ENCODE assay signal across 8 mouse cellular contexts in the genomic region with DNA sequence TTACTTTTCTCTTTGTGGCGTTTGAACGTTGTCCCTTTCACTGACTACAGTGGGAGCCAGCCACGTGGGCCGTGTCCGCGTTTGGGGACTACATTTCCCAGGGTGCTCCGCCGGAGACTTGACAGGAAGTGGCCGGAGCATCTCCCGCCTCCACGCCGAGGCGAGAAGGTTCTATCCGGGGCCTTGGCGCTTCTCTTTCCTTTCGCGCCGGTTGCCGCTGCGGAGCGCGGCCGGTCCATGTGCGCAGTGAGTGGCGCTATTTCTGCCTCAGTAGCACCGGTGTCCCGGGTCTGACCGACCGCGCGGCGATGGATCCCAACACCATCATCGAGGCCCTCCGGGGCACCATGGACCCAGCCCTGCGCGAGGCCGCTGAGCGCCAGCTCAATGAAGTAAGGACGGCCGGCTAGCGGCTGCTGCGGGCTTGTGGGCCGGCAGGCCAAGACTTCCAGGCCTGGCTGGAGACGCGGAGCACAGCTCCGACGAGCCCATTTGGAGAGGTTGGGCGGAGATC. TPM values are rescaled to one million over a fixed set of nuclear protein-coding genes. Genes with fewer than 3 reads are reported as not detected.
DNase-seq lines count a peak whose midpoint lies in the region; ATAC-seq and TF ChIP-seq lines count a peak whose summit lies in the region.

A gene (plus strand): TSS at position 158 of the 514 bp plus-strand sequence.

- no peak for TF ChIP-seq CTCF in ES-Bruce4 (IDR thresholded peaks at IDR 0.05; ENCODE audit: low read depth, low read length)

- no peaks in the 10 kb centered on the region for H3K9me3 ChIP-seq in ES-Bruce4 (replicated peaks; ENCODE audit: control insufficient read depth, insufficient read depth, low read length, poor library complexity, severe bottlenecking)
- H3K9me3 ChIP-seq in forebrain, embryonic 14.5 days (replicated peaks; ENCODE audit: control insufficient read depth, low read length) = no peaks in the 10 kb centered on the region
- no peaks in the 10 kb centered on the region for H3K9me3 ChIP-seq in neural tube, embryonic 15.5 days (replicated peaks)

- TF ChIP-seq POLR2A in ES-Bruce4 (IDR thresholded peaks at IDR 0.05; ENCODE audit: insufficient read depth, low read length) = no peak

- DNase-seq in forebrain, embryonic 14.5 days (ENCODE audit: low spot score) = peak; percentile 96
- DNase-seq in heart, postnatal 14 days = peak; percentile 90 to 94
- DNase-seq in layer of hippocampus, adult 11-12 months (ENCODE audit: low spot score) = peak; percentile 94
- peak; percentile 94 to 95 for DNase-seq in lung, adult 18-20 months
- peak; percentile 95 for DNase-seq in testis, postnatal 14 days (ENCODE audit: low spot score)

- peak within 1 kb of the TSS; percentile 100 for H3K4me3 ChIP-seq in ES-Bruce4 (ENCODE audit: low read depth, low read length)
- H3K4me3 ChIP-seq in forebrain, embryonic 14.5 days (ENCODE audit: low read depth, low read length) = peak within 1 kb of the TSS; percentile 100
- peak within 1 kb of the TSS; percentile 98 for H3K4me3 ChIP-seq in neural tube, embryonic 15.5 days (replicated peaks)

- H3K27ac ChIP-seq in ES-Bruce4 (ENCODE audit: insufficient read depth, low read length) = peak within 1 kb of the TSS; percentile 60
- peak within 1 kb of the TSS; percentile 90 for H3K27ac ChIP-seq in forebrain, embryonic 14.5 days (ENCODE audit: low read depth, low read length)
- H3K27ac ChIP-seq in neural tube, embryonic 15.5 days (replicated peaks) = peak within 1 kb of the TSS; percentile 93

- H3K4me1 ChIP-seq in ES-Bruce4 (ENCODE audit: control insufficient read depth, insufficient read depth, low read length) = peaks cover under 1% of the 10 kb centered on the region
- H3K4me1 ChIP-seq in forebrain, embryonic 14.5 days (ENCODE audit: control insufficient read depth, insufficient read depth, low read length) = peaks cover 9% of the 10 kb centered on the region; the same call in 1 of the 2 replicates
- H3K4me1 ChIP-seq in neural tube, embryonic 15.5 days = peaks cover 14% of the 10 kb centered on the region

- peak within 1 kb of the TSS; percentile 97 for H3K9ac ChIP-seq in ES-Bruce4 (ENCODE audit: low read depth, poor library complexity, severe bottlenecking)
- H3K9ac ChIP-seq in forebrain, embryonic 14.5 days (ENCODE audit: low read length) = peak within 1 kb of the TSS; percentile 96
- peak within 1 kb of the TSS; percentile 97 for H3K9ac ChIP-seq in neural tube, embryonic 15.5 days (replicated peaks)

- no peak for TF ChIP-seq EP300 in ES-Bruce4 (IDR thresholded peaks at IDR 0.05; ENCODE audit: insufficient read depth, low read depth, low read length)

- intact Hi-C loops in heart, postnatal 14 days (cut with DNase I) = loop anchor here (2.0 kb wide), 2 partner anchors 31 to 41 kb away; a partner anchor contains a TSS

- under 1% methylated on average over 48 of the region's 48 CpGs for WGBS in forebrain, embryonic 14.5 days
- under 1% methylated on average over 48 of the region's 48 CpGs for WGBS in neural tube, embryonic 15.5 days

- H3K4me2 ChIP-seq in forebrain, embryonic 14.5 days (ENCODE audit: low read length) = peak within 1 kb of the TSS; percentile 92
- peak within 1 kb of the TSS; percentile 88 for H3K4me2 ChIP-seq in neural tube, embryonic 15.5 days

- ATAC-seq in cerebellum, adult (ENCODE audit: insufficient number of reproducible peaks, low FRiP score, low TSS enrichment) = peak; percentile 100
- peak; percentile 99 for ATAC-seq in forebrain, embryonic 14.5 days
- ATAC-seq in neural tube, embryonic 15.5 days (ENCODE audit: low FRiP score) = peak; percentile 99

- no peaks in the 10 kb centered on the region for H3K27me3 ChIP-seq in ES-Bruce4 (ENCODE audit: control insufficient read depth, insufficient read depth, low read length, poor library complexity, severe bottlenecking)
- H3K27me3 ChIP-seq in forebrain, embryonic 14.5 days (replicated peaks; ENCODE audit: control insufficient read depth, insufficient read depth, low read length) = no peaks in the 10 kb centered on the region
- H3K27me3 ChIP-seq in neural tube, embryonic 15.5 days (replicated peaks) = no peaks in the 10 kb centered on the region

- H3K36me3 ChIP-seq in ES-Bruce4 (ENCODE audit: control insufficient read depth, insufficient read depth, low read length, poor library complexity, severe bottlenecking) = peaks cover 16% of the 10 kb centered on the region
- no peaks in the 10 kb centered on the region for H3K36me3 ChIP-seq in forebrain, embryonic 14.5 days (ENCODE audit: control insufficient read depth, insufficient read depth, low read length)
- no peaks in the 10 kb centered on the region for H3K36me3 ChIP-seq in neural tube, embryonic 15.5 days

RNA-seq across cellular contexts. Expression of the gene that starts here (rescaled TPM):
- polyA plus RNA-seq in ES-Bruce4 (2011; ENCODE audit: insufficient read depth, insufficient read length, low read depth, missing spikeins) = 249 and 281 TPM in 2 replicates
- polyA plus RNA-seq in forebrain, embryonic 14.5 days (2014; fragmentation: Nextera tagmentation; extraction: Ambion mirVana) = 15.4 and 18.6 TPM in 2 replicates
- 10 to 100 TPM; 85.3 to 98.7 TPM for total RNA-seq in heart, postnatal 14 days (2021)
- polyA plus RNA-seq in neural tube, embryonic 15.5 days (2015; fragmentation: Nextera tagmentation; extraction: Ambion mirVana) = 43.6 and 44.8 TPM in 2 replicates

Comparison
In these comparisons a context has a peak if more than half of its experiments do, and no peak if none do; other contexts are left out.
1. Peak in every context shown above with its lines: DNase-seq, ATAC-seq, H3K4me3 ChIP-seq and H3K27ac ChIP-seq.